Mouse (Mus musculus): ENCODE data around the gene Aars. TPM values are rescaled to one million over a fixed set of nuclear protein-coding genes. Genes with fewer than 3 reads are reported as not detected.

The Aars gene
- polyA plus RNA-seq, 1 experiment from 2014 or later, result 91.6 TPM

Small RNA genes lying within 50 kb of the gene (microRNA-seq; reads per million reads assigned to microRNA genes)
- gene Gm24103 (not detected), gene Mir3473d (not detected)

Other genes starting within 250 kb of the Aars start
- 6.9 and 7.7 TPM in 2 replicates for gene Il34, start 227.2 kb upstream of the Aars start, polyA plus RNA-seq (2015; fragmentation: Nextera tagmentation; extraction: Ambion mirVana)
- 72.1 and 77.4 TPM in 2 replicates for gene Cog4, start 186.5 kb upstream of the Aars start, polyA plus RNA-seq (2015; fragmentation: Nextera tagmentation; extraction: Ambion mirVana)
- gene Sf3b3, start 186.4 kb upstream of the Aars start, polyA plus RNA-seq (2015; fragmentation: Nextera tagmentation; extraction: Ambion mirVana), result 92.3 and 96.1 TPM in 2 replicates
- gene Fuk, start 130.7 kb upstream of the Aars start, polyA plus RNA-seq (2015; fragmentation: Nextera tagmentation; extraction: Ambion mirVana), result 6.3 and 7.3 TPM in 2 replicates
- gene St3gal2, start 113.2 kb upstream of the Aars start, polyA plus RNA-seq (2015; fragmentation: Nextera tagmentation; extraction: Ambion mirVana), result 25.9 and 26.8 TPM in 2 replicates
- 10.2 and 10.4 TPM in 2 replicates for gene Ddx19a, start 35.3 kb upstream of the Aars start, polyA plus RNA-seq (2015; fragmentation: Nextera tagmentation; extraction: Ambion mirVana)
- gene Ddx19b, start 1.4 kb upstream of the Aars start, polyA plus RNA-seq (2015; fragmentation: Nextera tagmentation; extraction: Ambion mirVana), result 7.2 and 7.9 TPM in 2 replicates
- not detected in 2 replicates for gene Exosc6, start 23.2 kb downstream of the Aars start, polyA plus RNA-seq (2015; fragmentation: Nextera tagmentation; extraction: Ambion mirVana)
- gene Clec18a, start 59.3 kb downstream of the Aars start, polyA plus RNA-seq (2015; fragmentation: Nextera tagmentation; extraction: Ambion mirVana), result 0.26 and 0.47 TPM in 2 replicates
- 7.9 and 10.1 TPM in 2 replicates for gene Pdpr, start 61.5 kb downstream of the Aars start, polyA plus RNA-seq (2015; fragmentation: Nextera tagmentation; extraction: Ambion mirVana)
- 59.7 and 63.3 TPM in 2 replicates for gene Glg1, start 226.1 kb downstream of the Aars start, polyA plus RNA-seq (2015; fragmentation: Nextera tagmentation; extraction: Ambion mirVana)